Mouse (Mus musculus): ENCODE data around the gene Vmn2r48. TPM values are rescaled to one million over a fixed set of nuclear protein-coding genes. Genes with fewer than 3 reads are reported as not detected.
"Not testable (repeated sequence)": the region's sequence is repeated elsewhere in the genome, so short reads cannot be mapped to it uniquely, and the experiment has no call there.

Vmn2r48 gene
- polyA plus RNA-seq (2015; fragmentation: Nextera tagmentation; extraction: Ambion mirVana), result not detected in 2 replicates

DNA sequence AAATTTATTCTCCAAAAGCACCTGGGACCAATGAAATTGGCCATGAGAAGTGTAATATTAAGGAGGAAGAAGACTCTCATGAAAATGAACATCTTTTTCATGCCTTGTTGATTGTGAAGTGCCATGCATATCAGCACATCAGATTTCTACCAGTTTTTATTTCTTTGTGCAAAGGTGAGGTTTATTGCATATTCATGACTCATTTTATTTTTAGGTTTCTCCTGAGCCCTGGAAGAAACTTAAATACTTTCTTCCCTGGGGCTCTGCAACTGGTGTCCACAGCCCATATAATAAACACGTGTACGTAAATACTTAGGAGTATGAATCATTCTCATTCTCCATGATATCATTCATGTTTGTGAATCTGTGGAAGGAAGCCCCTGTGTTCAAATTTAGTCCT is at the start of gene Vmn2r48:
Gene Vmn2r48 (minus strand): TSS at position 101 of the 400 bp plus-strand sequence.
- not testable (repeated sequence) for H3K4me3 ChIP-seq

DNA sequence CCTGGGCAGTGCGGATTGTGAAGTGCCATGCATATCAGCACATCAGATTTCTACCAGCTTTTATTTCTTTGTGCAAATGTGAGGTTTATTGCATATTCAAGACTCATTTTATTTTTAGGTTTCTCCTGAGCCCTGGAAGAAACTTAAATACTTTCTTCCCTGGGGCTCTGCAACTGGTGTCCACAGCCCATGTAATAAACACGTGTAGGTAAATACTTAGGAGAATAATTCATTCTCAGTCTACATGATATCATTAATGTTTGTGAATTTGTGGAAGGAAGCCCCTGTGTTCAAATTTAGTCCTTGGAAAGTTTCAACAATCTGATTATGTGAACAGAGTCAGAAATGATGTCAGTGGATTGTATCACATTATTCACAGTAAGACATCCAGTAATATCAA is 38.8 kb upstream of the Vmn2r48 start, which contains the start of gene Vmn2r49:
Gene Vmn2r49 (minus strand): TSS at position 101 of the 400 bp plus-strand sequence.
- H3K4me2 ChIP-seq; H3K36me3 ChIP-seq; H3K9ac ChIP-seq; H3K9me3 ChIP-seq (replicated peaks); H3K4me1 ChIP-seq (replicated peaks); ATAC-seq (replicated peaks; ENCODE audit: insufficient number of reproducible peaks, insufficient read depth, low FRiP score, low read depth); H3K27ac ChIP-seq; H3K27me3 ChIP-seq; H3K4me3 ChIP-seq: not testable (repeated sequence)
- WGBS, result 63% methylated on average over 1 of the region's 2 CpGs

More for the DNA sequence above, at the start of gene Vmn2r48:
- 72% methylated on average over 2 of the region's 2 CpGs for WGBS
- H3K27me3 ChIP-seq; ATAC-seq (replicated peaks; ENCODE audit: insufficient number of reproducible peaks, insufficient read depth, low FRiP score, low read depth); H3K9ac ChIP-seq; H3K27ac ChIP-seq; H3K9me3 ChIP-seq (replicated peaks); H3K4me2 ChIP-seq; H3K36me3 ChIP-seq; H3K4me1 ChIP-seq (replicated peaks): not testable (repeated sequence)

Other genes with a start within 250 kb of the Vmn2r48 start
- gene Vmn2r46, start 183.0 kb downstream of the Vmn2r48 start, polyA plus RNA-seq (2015; fragmentation: Nextera tagmentation; extraction: Ambion mirVana), result not detected in 2 replicates
- not detected in 2 replicates for gene Vmn2r47, start 112.3 kb downstream of the Vmn2r48 start, polyA plus RNA-seq (2015; fragmentation: Nextera tagmentation; extraction: Ambion mirVana)
- gene Vmn2r49, start 38.7 kb upstream of the Vmn2r48 start, polyA plus RNA-seq (2015; fragmentation: Nextera tagmentation; extraction: Ambion mirVana), result not detected in 2 replicates
- gene Vmn2r50, start 99.7 kb upstream of the Vmn2r48 start, polyA plus RNA-seq (2015; fragmentation: Nextera tagmentation; extraction: Ambion mirVana), result not detected in 2 replicates
- not detected in 2 replicates for gene Vmn2r51, start 152.2 kb upstream of the Vmn2r48 start, polyA plus RNA-seq (2015; fragmentation: Nextera tagmentation; extraction: Ambion mirVana)
- not detected in 2 replicates for gene Vmn2r52, start 223.0 kb upstream of the Vmn2r48 start, polyA plus RNA-seq (2015; fragmentation: Nextera tagmentation; extraction: Ambion mirVana)